Mouse (Mus musculus): Measurements from ENCODE around the gene Ttf2. TPM values are rescaled to one million over a fixed set of nuclear protein-coding genes. Genes with fewer than 3 reads are reported as not detected.

The Ttf2 gene
- total RNA-seq, 2 experiments from 2014 or later: 6.9 to 8.5 TPM

DNA sequence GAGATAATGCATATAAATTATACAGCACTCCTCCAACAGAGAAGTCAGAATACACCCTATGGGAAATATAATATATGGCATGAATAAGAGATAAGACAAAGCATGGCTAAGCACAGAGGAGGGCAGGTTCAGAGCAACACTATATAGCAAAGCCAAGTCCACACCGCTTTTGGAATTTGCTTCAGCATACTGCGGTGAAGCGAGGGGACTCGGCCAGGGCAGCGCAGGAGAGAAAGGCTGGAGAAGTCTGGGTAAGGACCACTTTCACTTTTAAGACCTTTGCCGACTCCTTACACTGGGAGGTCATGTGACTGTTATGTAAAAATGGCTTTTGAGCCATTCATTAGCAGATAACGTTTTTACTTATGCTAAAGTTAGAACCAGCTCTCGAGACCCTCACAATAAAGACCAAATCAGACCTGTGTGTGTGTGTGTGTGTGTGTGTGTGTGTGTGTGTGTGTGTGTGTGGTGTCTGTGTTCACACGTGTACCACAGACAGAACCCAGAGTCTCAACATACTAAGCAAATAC, 48.8 kb downstream of the Ttf2 start:
- no peak for DNase-seq (ENCODE audit: low spot score in 2 of 2)

DNA sequence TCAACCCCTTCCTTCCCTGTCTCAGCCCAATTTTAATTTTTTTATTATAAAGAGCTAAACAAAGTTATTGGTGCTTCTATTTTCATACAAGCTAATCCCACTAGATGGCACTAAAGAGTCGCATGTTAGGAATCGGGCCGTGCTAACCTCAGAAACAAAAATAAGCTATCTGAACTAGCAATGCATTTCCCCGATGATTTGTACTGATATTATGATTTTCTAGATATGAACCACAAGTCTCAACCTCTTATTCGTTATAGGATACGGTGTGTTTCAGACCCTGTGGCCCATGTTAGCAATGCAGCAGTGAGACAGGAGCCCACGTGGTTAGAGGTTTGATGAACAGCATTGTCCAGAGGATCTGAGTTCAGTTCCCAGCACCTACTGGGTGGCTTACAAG, 52.6 kb downstream of the Ttf2 start:
- DNase-seq (ENCODE audit: low spot score in 2 of 2): no peak

DNA sequence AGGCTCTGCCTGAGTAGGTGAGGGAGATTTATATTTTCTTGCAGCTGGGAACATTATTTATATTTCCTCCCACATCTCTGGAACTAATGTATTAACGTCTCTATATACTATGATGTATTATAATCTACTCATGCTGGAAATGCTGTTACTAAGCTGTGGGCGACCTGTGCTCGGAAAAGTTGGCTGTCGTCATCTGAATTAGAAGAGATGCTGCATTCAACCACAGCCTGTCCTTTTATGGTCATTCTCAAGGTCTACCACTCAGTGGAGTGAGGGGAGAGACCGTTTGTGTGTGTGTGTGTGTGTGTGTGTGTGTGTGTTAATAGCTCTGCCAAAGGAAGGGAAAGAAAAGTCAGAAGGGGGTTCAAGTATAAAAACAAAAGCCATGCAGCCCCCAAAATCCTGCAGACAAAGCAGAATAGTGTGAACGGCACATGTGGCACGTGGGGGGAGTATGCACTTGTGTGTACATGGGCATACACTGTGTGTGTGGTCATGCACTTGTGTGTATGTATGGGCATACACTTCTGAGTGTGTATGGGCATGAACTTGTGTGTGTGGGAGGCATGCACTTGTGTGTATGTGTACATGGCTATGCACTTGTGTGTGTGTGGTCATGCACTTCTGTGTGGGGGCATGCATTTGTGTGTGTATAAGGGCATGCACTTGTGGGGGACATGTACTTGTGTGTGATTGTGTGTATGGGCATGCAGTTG, 57.8 kb downstream of the Ttf2 start:
- no peak for DNase-seq (ENCODE audit: low spot score in 2 of 2)

DNA sequence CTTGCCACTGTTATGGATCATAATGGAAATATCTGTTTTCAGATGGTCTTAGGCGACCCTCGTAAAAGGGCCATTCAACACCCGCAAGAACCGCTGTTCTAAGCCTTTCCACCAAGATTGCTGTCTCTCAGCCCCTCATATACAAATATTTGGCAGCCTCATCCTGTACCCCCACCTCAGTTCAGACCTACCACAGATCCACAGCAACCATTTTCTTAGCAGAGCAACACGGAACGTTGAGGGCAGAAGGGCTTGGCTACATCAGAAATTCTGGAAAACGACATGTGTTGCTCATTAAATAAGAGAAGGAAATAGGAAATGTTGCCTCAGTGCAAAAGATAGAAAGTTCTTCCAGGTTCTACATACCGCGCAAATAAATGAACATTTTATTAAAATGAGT, 58.4 kb downstream of the Ttf2 start:
- no peak for DNase-seq (ENCODE audit: low spot score in 2 of 2)

DNA sequence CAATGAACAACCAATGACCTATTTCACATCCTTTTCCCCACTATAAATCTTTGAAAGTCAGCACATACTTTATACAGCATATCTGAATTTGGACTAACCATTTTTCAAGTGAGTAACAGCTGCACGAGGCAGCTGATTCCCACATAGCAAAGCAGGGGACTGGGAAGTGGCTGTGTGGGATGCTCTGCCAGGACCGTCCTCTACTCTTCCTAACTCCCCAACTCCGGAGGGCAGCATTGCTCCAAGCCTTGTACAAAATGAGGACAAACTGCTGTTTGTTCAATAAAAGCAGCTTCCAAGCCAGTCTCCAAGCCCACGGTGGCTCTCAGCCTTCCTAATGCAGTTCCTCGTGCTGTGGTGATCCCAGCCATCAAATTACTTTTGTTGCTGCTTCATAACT, 58.8 kb downstream of the Ttf2 start:
- no peak for DNase-seq (ENCODE audit: low spot score in 2 of 2)

DNA sequence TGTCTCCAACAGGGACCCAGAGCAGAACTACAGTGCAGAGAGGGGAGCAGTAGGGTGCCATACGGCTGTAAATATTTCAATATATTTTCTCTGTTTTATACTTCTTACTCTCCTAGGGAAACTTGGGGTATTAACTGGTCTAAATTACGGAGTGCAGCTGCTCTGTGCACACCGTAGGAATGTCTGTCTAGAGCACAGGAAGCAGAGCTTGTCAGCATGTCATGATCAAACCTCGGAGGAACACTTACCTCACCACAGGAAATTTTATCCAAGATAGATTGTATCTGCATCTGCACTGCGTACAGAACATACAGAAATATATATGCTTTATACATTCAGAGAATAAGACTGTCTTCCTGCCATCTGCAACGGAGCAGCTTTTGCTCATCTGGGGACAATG, 60.9 kb downstream of the Ttf2 start:
- DNase-seq (ENCODE audit: low spot score in 2 of 2): no peak

DNA sequence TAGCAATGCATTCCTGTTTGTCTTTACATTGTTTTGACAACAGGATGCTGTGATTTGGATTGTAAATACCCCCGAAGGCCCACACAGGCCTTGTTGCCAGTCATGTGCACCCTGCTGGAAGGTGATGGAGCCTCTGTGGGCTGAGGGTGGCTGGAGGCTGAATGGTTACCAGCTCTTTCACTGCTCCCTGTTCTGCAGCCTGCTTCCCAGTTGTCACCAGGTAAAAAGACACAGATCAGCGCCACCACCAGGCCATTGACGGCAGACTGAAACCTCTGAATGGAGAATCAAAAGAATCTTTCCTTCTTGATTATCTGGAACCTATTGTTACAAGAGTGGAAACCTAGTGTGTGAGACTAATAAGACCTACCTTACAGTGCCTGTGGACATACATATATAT, 62.5 kb downstream of the Ttf2 start:
- DNase-seq (ENCODE audit: low spot score in 2 of 2): no peak

DNA sequence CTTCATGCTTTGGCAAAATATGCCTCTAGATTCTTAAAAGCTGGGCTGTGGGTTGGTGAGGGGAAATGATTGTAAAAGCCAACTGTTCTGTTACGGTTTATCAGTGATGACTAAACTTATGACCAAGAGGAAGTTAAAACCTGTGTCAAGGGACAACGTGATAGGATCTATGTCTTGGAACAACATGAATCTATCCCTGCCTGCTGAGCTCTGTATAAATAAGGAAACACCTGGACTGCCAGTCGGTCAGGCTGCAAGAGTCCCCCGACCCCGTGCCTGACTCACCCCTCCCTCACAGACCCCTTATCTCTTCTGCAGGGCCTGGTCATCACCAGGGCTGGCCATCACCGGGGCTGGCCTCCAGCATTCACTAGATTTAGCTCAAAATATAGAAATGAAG, 63.3 kb downstream of the Ttf2 start:
- no peak for DNase-seq (ENCODE audit: low spot score in 2 of 2)

DNA sequence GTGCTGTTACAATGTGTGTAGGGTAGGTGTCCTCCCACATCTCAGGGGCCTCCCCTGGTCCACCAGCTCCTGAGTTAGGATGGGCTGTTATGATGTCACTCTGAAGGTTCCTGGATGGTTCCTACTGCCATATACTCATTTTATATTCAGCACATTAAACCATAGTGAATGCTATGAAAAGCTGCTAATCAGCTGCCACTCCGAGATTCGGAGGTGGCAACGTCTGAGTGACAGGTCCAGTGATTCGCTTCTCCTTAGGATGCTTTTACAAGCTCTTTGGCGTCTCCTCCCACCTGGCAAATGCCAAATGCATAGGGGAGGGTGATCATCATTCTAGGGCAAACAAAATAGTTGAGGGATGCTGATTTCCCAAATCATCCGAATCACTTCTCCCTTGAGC, 74.0 kb downstream of the Ttf2 start:
- no peak for DNase-seq (ENCODE audit: low spot score in 2 of 2)

DNA sequence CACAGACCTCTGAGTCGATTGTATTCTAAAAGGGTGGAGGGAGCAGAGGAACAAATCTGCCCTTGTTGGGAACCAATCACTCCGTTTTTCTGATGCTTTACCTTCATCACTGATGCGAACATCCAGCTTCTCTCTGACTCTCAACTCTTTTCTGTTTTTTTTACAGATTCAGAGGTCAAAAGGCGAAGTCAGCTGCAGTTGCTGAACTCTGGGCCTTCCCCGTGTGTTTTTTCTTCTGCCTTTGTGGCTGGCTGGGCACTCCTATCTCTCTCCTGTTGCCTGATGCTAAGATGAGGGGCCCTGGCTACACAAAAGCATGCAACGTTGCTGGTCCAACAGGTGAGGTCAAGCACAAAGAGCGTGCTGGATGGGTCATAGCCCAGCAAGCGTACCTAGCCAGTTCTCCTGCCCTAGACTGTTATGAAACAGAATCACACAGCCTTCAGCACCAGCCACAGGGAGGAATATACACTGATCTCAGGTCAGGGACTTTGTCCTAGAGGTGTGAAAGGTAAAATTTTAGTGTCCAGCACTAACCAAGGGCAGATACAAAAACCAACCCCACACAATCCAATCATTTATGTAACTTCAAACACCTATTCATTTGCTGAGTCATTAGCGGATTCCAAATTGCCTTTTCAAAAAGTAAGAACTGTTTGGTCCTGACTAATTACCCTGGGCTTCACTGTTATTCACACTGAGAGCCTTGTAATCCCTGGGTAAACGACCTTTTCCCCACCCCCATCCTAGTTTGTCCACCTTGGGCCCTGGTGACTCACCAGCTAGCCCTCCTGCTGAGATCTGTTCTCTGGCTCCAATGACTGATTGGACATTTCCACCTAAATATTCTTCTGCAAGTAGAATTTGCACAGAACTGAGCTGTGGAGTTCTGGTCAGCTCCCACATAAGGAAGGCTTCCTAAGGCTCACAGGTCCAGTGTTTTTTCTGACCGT, 76.8 kb downstream of the Ttf2 start:
- DNase-seq (ENCODE audit: low spot score in 2 of 2): no peak

DNA sequence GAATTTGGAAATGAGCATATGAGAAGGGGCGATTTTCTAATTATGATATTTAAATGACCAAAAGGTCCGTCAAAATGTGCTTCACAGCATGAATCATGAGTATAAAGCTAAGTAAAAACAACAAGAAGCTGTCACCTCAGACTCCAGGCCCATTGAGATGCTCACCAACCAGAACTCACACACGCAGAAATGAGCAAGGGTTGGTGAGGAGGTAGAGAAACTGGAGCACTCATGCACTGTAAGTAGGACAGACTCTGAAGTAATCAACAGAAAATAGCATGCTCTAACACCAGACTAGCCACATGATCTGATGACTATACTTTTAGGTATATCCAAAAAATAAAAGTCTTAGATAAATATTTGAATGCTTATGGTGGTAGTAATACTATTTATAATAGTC, 79.1 kb downstream of the Ttf2 start:
- DNase-seq (ENCODE audit: low spot score in 2 of 2): no peak

DNA sequence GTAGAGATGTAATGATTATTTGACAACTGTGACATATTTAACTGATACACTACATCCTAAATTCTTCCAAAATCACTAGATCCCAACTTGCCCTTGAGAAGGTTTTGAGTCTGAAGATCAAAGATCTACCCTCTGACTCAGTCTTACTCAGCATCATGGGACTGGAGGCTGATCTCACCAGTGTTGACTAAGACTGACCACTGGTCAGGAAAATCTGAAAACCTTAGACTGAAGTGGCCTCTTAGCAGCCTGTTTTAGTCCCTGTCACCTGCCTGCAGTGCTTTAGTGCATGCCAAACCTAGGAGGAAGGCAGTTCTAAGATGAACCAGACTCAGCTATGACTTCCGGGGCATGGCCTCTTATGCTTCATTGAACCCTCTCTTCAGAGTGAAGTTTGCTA, 80.2 kb downstream of the Ttf2 start:
- DNase-seq (ENCODE audit: low spot score in 2 of 2): no peak

Other genes starting within 250 kb of the Ttf2 start
- gene Vtcn1, start 144.2 kb downstream of the Ttf2 start, total RNA-seq (2021): under 1 TPM in 1 of 2 experiments, not detected in 1; 0.18 TPM
- gene Trim45, start 47.5 kb downstream of the Ttf2 start, total RNA-seq (2021): 10 to 100 TPM; 15.1 to 15.9 TPM
- under 1 TPM; 0.57 to 0.91 TPM for gene Cd101, start 59.9 kb upstream of the Ttf2 start, total RNA-seq (2021)
- 10 to 100 TPM; 87.5 to 90.5 TPM for gene Ptgfrn, start 140.6 kb upstream of the Ttf2 start, total RNA-seq (2021)

All from gastrocnemius, postnatal 4 days (tissue).